Mouse (Mus musculus) fibroblast of lung, adult 2 months (primary cell): ENCODE measurements around the gene Zfp423.
"Not testable (repeated sequence)": the region's sequence is repeated elsewhere in the genome, so short reads cannot be mapped to it uniquely, and the experiment has no call there.

Experiments
- DNase-seq: peaks from one replicate; pipeline ENCODE4 v3.0.0-alpha.2; 2011; ENCODE audit warnings: low read depth

Gene Zfp423

GRCm38 (mm10) chr8:87895203-87896041, 64.0 kb downstream of the Zfp423 start:
- DNase-seq, result no peak

- no peak for DNase-seq
These were observed 65.1 kb downstream of the Zfp423 start for GRCm38 (mm10) chr8:87894287-87894686.

GRCm38 (mm10) chr8:87893547-87893946, 65.8 kb downstream of the Zfp423 start:
- no peak for DNase-seq

GRCm38 (mm10) chr8:87892891-87893290, 66.5 kb downstream of the Zfp423 start:
- no peak for DNase-seq

GRCm38 (mm10) chr8:87891884-87892283, 67.5 kb downstream of the Zfp423 start:
- DNase-seq, result no peak

GRCm38 (mm10) chr8:87887956-87888355, 71.4 kb downstream of the Zfp423 start:
- DNase-seq, result no peak

- DNase-seq, result no peak
These were observed 78.3 kb downstream of the Zfp423 start for GRCm38 (mm10) chr8:87881088-87881487.

- DNase-seq, result no peak
These were observed 83.5 kb downstream of the Zfp423 start for GRCm38 (mm10) chr8:87875852-87876251.

GRCm38 (mm10) chr8:87875452-87875851, 83.9 kb downstream of the Zfp423 start:
- DNase-seq, result no peak

- no peak for DNase-seq
These were observed 86.3 kb downstream of the Zfp423 start for GRCm38 (mm10) chr8:87872987-87873550.

GRCm38 (mm10) chr8:87872356-87872930, 87.0 kb downstream of the Zfp423 start:
- no peak for DNase-seq

GRCm38 (mm10) chr8:87866586-87866985, 92.8 kb downstream of the Zfp423 start:
- no peak for DNase-seq

- no peak for DNase-seq
These were observed 95.2 kb downstream of the Zfp423 start for GRCm38 (mm10) chr8:87864236-87864635.

- no peak for DNase-seq
These were observed 96.3 kb downstream of the Zfp423 start for GRCm38 (mm10) chr8:87863128-87863527.

- DNase-seq, result no peak
These were observed 97.7 kb downstream of the Zfp423 start for GRCm38 (mm10) chr8:87861718-87862117.

- DNase-seq, result no peak
These were observed 98.5 kb downstream of the Zfp423 start for GRCm38 (mm10) chr8:87860905-87861304.

GRCm38 (mm10) chr8:87851871-87852270, 107.5 kb downstream of the Zfp423 start:
- DNase-seq, result no peak

- DNase-seq, result no peak
These were observed 108.0 kb downstream of the Zfp423 start for GRCm38 (mm10) chr8:87851380-87851779.

GRCm38 (mm10) chr8:87848836-87849235, 110.6 kb downstream of the Zfp423 start:
- no peak for DNase-seq

- DNase-seq, result no peak
These were observed 111.6 kb downstream of the Zfp423 start for GRCm38 (mm10) chr8:87847796-87848195.

- DNase-seq, result not testable (repeated sequence)
These were observed 117.3 kb downstream of the Zfp423 start for GRCm38 (mm10) chr8:87842096-87842495.

- no peak for DNase-seq
These were observed 122.1 kb downstream of the Zfp423 start for GRCm38 (mm10) chr8:87837266-87837665.

GRCm38 (mm10) chr8:87836866-87837265, 122.5 kb downstream of the Zfp423 start:
- no peak for DNase-seq
